Mouse (Mus musculus) forebrain, embryonic 11.5 days (tissue): ENCODE data around the gene Usp27x. TPM values are rescaled to one million over a fixed set of nuclear protein-coding genes. Genes with fewer than 3 reads are reported as not detected.

ENCODE experiments used
- ATAC-seq: fragments of 200-750 bp; cut with Nextera tagmentation; replicated peaks from 2 replicates; pipeline ENCODE4 v1.8.0; 2017; ENCODE audit warnings: moderate TSS enrichment; ENCODE audit not compliant: low FRiP score
- DNase-seq: peaks from one replicate; pipeline ENCODE4 v3.0.0-alpha.2; 2017; ENCODE audit warnings: low spot score
- H3K27ac ChIP-seq: fragments of 300-500 bp; sonication (generic); 2 replicates; pipeline ENCODE4 v1.5.1; 2014; ENCODE audit warnings: low read depth, low read length
- H3K27me3 ChIP-seq: fragments of 300-500 bp; sonication (generic); 2 replicates; pipeline ENCODE4 v1.6.1; 2014; ENCODE audit warnings: mild to moderate bottlenecking, low read length, mixed read lengths; ENCODE audit not compliant: control insufficient read depth, insufficient read depth
- H3K36me3 ChIP-seq: fragments of 300-500 bp; sonication (generic); 2 replicates; pipeline ENCODE4 v1.6.1; 2014; ENCODE audit warnings: mild to moderate bottlenecking, low read length, moderate library complexity, mixed read lengths; ENCODE audit not compliant: control insufficient read depth, insufficient read depth
- H3K4me1 ChIP-seq: fragments of 300-500 bp; sonication (generic); replicated peaks from 2 replicates; pipeline ENCODE4 v1.6.1; 2014; ENCODE audit warnings: low read length, mixed read lengths; ENCODE audit not compliant: control insufficient read depth, insufficient read depth
- H3K4me2 ChIP-seq: fragments of 300-500 bp; sonication (generic); 2 replicates; pipeline ENCODE4 v1.6.1; 2014; ENCODE audit warnings: low read depth, mild to moderate bottlenecking, low read length, moderate library complexity, mixed read lengths; ENCODE audit not compliant: severe bottlenecking
- H3K4me3 ChIP-seq: fragments of 300-500 bp; sonication (generic); 2 replicates; pipeline ENCODE4 v1.5.1; 2014; ENCODE audit warnings: low read depth, low read length
- H3K9ac ChIP-seq: fragments of 300-500 bp; sonication (generic); 2 replicates; pipeline ENCODE4 v1.6.1; 2014; ENCODE audit warnings: low read length
- H3K9me3 ChIP-seq: fragments of 300-500 bp; sonication (generic); 2 replicates; pipeline ENCODE4 v1.6.1; 2016; ENCODE audit warnings: low read length, mixed read lengths; ENCODE audit not compliant: control insufficient read depth
- WGBS: fragments of 180-500 bp; shearing (Covaris S2); extraction: QIAGEN DNeasy Blood & Tissue Kit; methylation state at CpG from one replicate; pipeline ENCODE4 v1.1.7; 2014; 5-methylcytosine and 5-hydroxymethylcytosine counted together
- polyA plus RNA-seq: library from polyadenylated mRNA; unstranded; fragments of >200 nt; fragmentation: Nextera tagmentation; extraction: Ambion mirVana; gene quantifications from 2 replicates; pipeline ENCODE4 v1.2.1, GENCODE M21; 2014

Usp27x gene
- polyA plus RNA-seq, 1 experiment from 2014 or later, result 0.52 TPM

GRCm38 (mm10) chrX:7375322-7375715 is 311 bp downstream of the Usp27x start:
- 23% methylated on average over 40 of the region's 40 CpGs for whole genome bisulfite sequencing
- Histone ChIP-seq H3K27me3 (no peaks in the 10 kb centered on the region), H3K36me3 (no peaks in the 10 kb centered on the region), H3K4me3 (peak overlapping the region; percentile 54), H3K4me1 (no peaks in the 10 kb centered on the region), H3K9me3 (no peaks in the 10 kb centered on the region), H3K4me2 (peak overlapping the region; percentile 73), H3K27ac (peak overlapping the region; percentile 66; the same call in 1 of the 2 replicates), H3K9ac (peak overlapping the region; percentile 61)
- DNase-seq (no peak), ATAC-seq (peak; percentile 61)

- Histone ChIP-seq H3K9ac (no peak overlapping the region), H3K4me3 (no peak overlapping the region), H3K4me2 (no peak overlapping the region), H3K27ac (no peak overlapping the region), H3K27me3 (no peaks in the 10 kb centered on the region), H3K4me1 (no peaks in the 10 kb centered on the region), H3K9me3 (no peaks in the 10 kb centered on the region), H3K36me3 (no peaks in the 10 kb centered on the region)
- ATAC-seq (no peak), DNase-seq (no peak)
- WGBS, result 36% methylated on average over 2 of the region's 2 CpGs
Measured at GRCm38 (mm10) chrX:7325455-7325854, 50.2 kb downstream of the Usp27x start.

GRCm38 (mm10) chrX:7322288-7322687 is 53.3 kb downstream of the Usp27x start:
- Histone ChIP-seq H3K4me1 (no peaks in the 10 kb centered on the region; the same call in 1 of the 2 replicates), H3K4me2 (no peak overlapping the region), H3K27me3 (no peaks in the 10 kb centered on the region), H3K4me3 (no peak overlapping the region), H3K9me3 (no peaks in the 10 kb centered on the region), H3K9ac (no peak overlapping the region), H3K36me3 (no peaks in the 10 kb centered on the region), H3K27ac (no peak overlapping the region)
- ATAC-seq, result no peak
- DNase-seq, result peak; percentile 74
- WGBS, result 15% methylated on average over 7 of the region's 7 CpGs

Other genes starting within 250 kb of the Usp27x start
- gene Clcn5, start 56.5 kb downstream of the Usp27x start, polyA plus RNA-seq, result 14.4 and 16.5 TPM in 2 replicates
- not detected in 2 replicates for gene Foxp3, start 197.8 kb upstream of the Usp27x start, polyA plus RNA-seq
- gene Ppp1r3f, start 198.5 kb upstream of the Usp27x start, polyA plus RNA-seq, result 2.2 and 3.3 TPM in 2 replicates
- 33.4 and 33.6 TPM in 2 replicates for gene Ccdc22, start 229.7 kb upstream of the Usp27x start, polyA plus RNA-seq
- gene Cacna1f, start 231.3 kb upstream of the Usp27x start, polyA plus RNA-seq, result not detected in 2 replicates